Mouse (Mus musculus): Measurements from ENCODE around the gene Hal.

Gene Hal

DNA sequence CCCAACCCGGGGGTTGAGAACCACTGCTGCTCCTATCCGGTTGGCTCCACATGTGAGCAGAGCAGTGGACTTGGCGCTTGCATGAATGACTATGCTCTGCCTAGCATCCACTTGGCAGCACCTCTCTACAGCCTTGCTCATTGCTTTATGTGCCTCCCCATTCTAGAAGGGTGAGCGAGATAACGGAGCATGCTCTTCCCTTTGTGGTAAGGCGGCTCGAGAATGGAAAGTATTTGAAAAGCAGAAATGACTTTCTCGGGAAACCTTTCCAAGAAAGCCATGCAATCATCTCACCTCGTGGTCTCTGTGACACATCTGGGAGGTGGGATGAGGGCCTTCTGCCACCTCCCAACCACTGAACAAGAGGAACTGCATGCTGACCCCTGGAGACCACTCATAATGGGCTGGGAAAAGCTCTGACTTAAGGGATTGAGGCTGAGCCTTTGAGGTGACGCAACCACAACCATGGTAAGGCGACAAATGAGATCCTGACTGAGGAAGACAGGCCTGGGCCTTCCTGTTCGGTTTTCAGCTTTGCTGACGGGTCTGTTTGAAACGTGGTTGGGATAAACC, 76.0 kb downstream of the Hal start:
- no peak for DNase-seq (ENCODE audit: inconsistent ontology term)

DNA sequence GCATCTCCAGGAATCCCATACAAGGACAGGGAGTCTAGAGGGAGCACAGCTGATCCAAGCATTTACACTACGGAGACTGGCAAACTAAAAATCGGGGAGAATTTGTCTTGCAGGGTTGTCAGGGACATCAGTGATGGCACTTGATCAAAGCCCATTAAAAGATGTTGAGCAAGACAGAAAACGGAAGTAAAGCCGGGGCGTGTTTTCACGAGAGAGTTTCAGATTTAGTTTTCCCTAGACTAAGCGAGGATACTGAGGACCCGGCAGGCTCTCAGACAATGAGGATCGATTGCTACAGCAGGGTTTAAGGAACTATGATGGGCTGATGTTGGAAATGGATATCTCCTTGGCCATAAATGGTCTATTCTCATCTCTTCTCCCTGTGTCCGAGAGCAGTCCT, 78.5 kb downstream of the Hal start:
- DNase-seq (ENCODE audit: inconsistent ontology term), result no peak

DNA sequence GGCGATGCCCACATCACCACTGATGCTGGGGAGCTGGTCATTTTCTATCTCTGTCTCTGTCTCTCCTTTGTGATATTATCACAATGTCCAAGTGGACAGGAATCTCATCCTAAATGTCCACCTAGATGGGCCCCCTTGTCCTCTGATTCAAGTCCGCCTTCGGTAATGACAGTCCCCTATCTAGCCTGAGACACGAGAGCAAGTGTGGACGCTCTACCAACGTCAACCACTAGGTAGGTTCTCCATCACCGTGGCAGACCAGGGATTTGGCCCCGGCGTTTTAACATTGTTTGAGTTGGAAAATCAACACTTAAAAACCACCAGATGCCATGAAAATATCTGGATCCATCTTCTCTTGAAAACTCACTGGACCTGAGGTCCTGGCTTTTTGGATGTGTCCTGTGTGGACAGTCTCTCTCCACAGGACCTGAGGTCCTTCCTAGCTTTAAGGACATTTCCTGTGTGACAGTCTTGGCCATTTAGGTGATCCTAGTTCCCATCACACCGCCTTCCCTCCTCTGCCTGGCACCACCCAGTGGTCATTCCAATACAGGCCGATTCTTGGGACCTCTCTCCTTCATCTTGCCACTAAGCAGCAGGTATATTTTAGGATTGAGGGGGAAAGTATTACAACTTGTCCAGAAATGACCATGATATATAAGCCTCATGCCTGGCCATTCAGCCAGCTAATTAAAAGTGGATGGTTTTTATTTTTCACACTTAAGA, 79.4 kb downstream of the Hal start:
- DNase-seq (ENCODE audit: inconsistent ontology term), result no peak

DNA sequence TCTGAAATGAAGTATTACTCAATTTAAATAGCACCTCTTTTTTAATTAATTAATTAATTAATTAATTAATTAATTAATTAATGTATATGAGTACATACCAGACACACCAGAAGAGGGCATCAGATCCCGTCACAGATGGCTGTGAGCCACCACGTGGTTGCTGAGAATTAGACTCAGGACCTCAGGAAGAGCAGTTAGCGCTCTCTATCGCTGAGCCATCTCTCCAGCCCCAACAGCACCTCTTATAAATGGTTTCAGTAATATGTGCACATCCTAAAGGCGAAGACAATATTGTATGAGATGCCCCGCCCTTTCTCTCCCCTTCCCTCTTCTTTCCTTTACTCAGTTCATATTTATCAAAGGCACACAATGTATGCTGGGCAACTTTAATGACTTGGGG, 80.1 kb downstream of the Hal start:
- DNase-seq (ENCODE audit: inconsistent ontology term), result no peak
